Mouse (Mus musculus) activated CD4-positive, CD25-positive, alpha-beta regulatory T cell, adult 4 months (primary cell): Measurements from ENCODE around the gene Wdr62. TPM values are rescaled to one million over a fixed set of nuclear protein-coding genes. Genes with fewer than 3 reads are reported as not detected.

ENCODE experiments used
- ATAC-seq: one replicate; pipeline ENCODE4 v1.8.0; 2017
- polyA plus RNA-seq, 2 experiments: library from polyadenylated mRNA; unstranded; fragments of 100-300 nt; shearing (Covaris generic); gene quantifications; one replicate each; pipeline ENCODE4 v1.2.1; 2017

Wdr62 gene
- polyA plus RNA-seq: 1 to 10 TPM; 2.9 TPM

DNA sequence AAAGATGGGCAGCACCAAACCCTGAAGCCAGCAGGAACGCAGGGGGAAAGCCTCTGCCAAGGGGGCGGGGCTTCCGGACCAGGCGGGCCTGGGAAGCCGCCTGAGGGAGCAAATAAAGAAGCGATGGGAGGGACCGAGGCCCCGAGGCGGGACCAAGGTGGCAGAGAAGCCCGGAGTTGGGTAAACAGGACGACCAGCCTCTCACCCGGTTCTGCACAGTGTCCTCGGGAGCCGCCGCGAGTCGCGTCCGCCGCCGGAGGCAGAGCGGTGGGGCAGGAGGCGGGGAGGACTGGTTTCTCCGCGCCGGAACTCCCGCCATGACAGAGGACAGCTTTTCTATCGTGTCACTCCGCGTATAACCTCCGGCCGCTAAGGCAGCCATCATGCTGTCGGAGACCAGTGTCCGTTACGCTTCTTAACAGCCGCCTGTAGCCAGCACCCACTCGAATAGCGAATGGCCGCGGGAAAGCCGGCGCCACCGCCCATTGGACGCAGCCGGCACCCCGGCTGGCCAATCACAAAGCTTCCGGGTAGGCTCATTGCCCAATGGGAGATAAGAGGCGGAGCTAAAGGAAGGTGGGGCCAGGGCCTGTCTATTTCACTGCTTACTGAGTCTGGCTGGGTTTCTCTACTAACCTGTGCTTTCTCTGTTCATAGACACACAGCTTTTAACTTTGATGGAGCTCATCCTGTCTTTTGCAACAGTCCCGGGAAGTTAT lies at the start of gene Wdr62, which contains the start of gene Thap8:
Gene Wdr62, minus strand, starts transcription at position 469 of the 719 bp plus-strand sequence.
Gene Thap8, plus strand, starts transcription at position 144 of the 719 bp plus-strand sequence.
- peak; percentile 98 for ATAC-seq

DNA sequence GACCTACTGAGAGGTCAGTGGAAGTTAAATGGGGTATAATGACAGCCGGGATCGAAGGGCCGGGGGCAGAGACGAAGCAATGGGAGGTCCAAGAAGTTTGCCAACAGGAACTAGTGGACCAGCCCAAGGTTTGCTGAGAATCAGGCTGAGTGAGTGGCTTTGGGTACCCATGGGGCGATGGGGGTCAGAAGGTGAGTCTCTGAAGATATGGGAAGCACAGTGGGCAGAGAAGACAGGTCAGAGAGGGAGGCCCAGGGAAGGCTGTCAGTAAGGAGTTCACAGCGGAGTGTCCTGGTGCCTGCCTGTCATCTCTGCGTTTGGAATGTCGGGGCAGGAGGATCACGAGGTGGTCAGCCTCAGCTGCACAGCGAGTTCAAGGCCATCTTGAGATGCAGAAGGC lies 48.2 kb upstream of the Wdr62 start:
- ATAC-seq: no peak

- ATAC-seq: peak; percentile 24
These were observed 46.9 kb upstream of the Wdr62 start for GRCm38 (mm10) chr7:30327140-30327539.

DNA sequence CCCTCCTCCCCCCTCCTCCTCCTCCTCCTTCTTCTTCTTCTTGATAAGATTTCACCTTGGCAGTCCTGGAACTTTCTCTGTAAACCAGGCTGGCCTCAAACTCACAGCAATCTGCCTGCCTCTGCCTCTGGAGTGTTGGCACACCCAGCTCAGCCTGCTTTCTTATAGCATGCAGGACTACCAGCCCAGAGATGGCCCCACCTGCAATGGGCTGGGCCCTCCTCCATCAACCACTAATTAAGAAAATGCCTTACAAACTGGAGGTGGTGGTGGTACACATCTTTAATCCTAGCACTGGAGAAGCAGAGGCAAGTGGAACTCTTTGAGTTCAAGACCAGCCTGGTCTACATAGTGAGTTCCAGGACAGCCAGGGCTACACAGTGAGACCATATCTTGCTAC lies 46.2 kb upstream of the Wdr62 start:
- ATAC-seq: no peak

DNA sequence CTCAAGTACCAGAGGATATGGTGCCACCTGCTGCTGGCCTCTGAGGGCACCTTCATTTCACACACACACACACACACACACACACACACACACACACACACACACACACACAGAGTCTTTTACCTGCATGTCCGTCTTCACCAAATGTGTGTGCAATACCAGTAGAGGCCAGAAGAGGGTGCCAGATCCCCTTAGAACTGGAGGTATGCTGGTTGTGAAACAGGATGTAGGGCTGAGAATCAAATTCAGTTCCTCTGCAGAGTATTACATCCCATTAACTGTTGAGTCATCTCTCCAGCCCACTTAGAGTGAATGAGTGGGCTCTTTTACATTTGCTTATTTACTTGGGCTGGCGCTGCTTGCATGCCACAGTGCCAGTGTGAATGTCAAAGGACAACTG lies 45.1 kb upstream of the Wdr62 start:
- no peak for ATAC-seq

GRCm38 (mm10) chr7:30324300-30324944 lies 44.2 kb upstream of the Wdr62 start:
- ATAC-seq: no peak

- no peak for ATAC-seq
These were observed 43.6 kb upstream of the Wdr62 start, which contains the start of gene Sdhaf1 for GRCm38 (mm10) chr7:30323795-30324194. Gene Sdhaf1 (minus strand): TSS chr7:30323895.

- peak; percentile 55 for ATAC-seq
These were observed 42.6 kb upstream of the Wdr62 start for GRCm38 (mm10) chr7:30322865-30323264.

GRCm38 (mm10) chr7:30322285-30322667 lies 42.1 kb upstream of the Wdr62 start:
- peak; percentile 70 for ATAC-seq

DNA sequence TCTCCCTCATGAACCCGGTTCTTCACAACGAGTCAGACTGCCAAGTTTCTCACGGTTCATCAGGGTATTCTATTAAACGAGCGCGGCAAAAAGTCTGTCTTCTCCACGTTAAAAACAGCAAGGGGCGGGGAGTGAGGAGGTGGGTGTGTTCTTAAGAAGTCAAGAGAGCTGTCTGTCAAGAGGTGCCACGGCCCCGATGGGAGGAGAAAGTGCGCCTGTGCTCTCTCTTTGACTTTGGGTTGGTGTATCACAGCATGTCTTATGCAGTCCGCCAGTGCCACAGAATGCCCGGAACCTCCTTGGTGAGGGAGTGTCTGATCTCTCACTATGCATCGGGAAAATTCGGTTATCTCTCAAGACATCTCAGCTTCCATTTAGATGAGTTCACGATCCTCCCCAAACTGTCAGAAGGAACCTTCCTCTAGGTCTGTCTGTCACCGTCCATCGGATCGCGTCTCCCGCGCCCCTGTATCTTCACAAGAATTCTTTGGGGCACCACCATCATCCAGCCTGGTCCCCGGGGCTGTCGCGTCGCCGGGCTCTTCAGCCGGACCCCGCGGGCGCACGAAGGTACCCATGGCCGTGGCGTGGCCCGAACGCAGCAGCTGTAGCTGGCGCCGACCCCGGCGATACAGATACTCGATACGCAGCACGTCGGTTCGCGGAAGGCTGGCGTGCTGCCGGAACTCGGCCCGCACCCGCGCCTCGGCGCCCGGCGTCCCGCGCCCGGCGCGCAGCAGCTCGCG lies 41.5 kb upstream of the Wdr62 start, which contains the start of gene E130208F15Rik:
Gene E130208F15Rik, plus strand, starts transcription at position 202 of the 746 bp plus-strand sequence.
- ATAC-seq: peak; percentile 62

DNA sequence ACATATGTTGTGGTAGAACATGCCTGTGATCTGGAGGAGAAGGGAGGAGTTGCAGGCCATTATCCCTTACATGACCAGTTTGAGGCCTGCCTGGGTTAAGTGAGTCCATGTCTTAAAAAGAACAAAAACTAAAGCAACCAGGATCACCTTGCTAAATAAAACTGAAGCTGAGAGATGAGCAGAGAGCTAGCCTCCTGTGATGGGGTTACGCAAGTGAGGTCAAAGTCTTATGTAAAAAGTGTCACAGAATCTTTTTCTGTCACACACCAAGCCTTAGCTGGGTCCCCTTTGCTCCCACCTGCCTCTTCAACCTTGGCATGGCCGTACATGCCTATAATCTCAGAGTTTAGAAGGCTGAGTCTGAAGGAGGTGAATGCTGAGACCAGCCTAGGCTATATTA lies 40.7 kb upstream of the Wdr62 start:
- ATAC-seq: no peak

DNA sequence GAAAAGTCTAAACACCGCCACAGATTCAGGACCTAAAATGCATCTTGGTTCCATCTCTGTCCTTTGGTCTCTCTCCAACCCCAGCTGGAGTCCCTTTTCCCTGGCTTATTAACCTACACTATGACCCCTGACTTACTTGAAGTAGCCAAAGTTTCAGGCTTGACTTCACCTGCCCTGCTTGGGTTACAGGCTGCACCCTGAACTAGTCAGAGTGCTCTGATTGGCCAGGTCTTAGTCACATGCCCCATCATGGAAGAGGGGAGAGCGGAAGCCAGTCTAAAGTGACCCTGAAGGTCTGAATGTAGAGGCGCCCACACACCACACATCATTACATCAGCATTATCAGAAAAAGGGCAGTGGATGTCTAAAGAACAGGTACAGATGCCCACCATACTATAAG lies 37.9 kb upstream of the Wdr62 start:
- no peak for ATAC-seq

- ATAC-seq: no peak
These were observed 35.6 kb upstream of the Wdr62 start for GRCm38 (mm10) chr7:30315559-30316529.

GRCm38 (mm10) chr7:30314721-30315155 lies 34.5 kb upstream of the Wdr62 start, which contains the start of gene Syne4:
Gene Syne4 (plus strand): TSS chr7:30314807.
- no peak for ATAC-seq

DNA sequence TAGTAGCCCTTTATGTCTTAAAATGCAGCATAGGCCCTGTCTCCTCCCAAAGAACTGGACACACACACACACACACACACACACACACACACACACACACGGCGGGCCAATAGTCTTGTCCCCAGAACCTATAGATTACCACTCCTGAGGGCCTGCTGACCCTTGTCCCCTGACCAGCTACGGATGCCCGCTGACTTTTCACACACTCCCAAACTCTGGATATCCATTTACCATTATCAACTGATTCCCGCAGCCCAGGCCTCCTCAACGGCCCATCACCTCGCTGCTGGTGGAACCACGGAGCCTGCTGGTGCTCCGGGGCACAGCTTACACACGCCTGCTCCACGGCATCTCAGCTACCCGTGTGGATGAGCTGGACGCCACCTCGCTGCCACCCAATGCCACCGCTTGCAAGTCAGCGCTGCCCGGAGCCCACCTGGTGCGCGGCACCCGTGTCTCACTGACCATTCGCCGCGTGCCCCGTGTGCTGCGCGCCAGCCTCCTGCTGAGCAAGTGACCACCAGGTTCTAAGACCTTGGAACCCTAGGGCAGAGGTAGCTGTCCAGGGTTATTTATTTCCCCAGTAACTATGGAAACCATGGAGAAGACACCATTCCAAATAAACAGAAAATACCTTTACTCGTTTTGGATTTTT lies 33.6 kb upstream of the Wdr62 start:
- no peak for ATAC-seq

- ATAC-seq: no peak
These were observed 29.9 kb upstream of the Wdr62 start for GRCm38 (mm10) chr7:30310136-30310535.

DNA sequence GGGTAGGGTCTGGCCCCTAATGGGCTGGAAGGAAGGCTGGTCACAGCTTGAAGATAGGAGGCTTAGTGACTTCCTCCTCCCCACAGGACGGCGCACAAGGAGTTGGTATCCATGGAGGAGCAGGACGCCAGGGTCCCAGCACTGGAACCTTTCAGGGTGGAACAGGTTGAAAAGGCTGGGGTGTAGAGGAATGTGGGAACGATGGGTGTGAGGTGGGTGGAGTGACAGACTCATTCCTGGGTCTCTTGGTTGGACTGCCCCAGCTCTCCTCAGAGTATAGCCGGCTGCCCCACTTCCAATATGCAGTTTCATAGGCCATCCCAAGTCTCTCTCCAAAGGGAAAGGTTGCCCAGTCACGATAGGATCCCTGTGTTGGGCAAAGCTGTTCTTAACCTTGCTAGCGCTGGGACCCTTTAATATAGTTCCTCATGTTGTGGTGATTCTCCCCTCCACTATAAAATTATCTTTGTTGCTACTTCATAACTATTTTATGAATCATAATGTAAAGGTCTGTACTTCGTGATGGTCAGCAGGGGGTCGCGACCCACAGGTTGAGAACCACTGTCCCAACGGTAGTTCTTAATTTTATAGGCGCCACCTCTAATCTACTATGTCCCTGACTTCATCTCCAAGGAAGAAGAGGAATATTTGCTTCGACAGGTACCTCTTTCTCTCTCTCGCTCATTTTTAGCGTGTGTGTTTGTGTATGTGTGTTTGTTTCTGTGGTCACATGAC lies 29.3 kb upstream of the Wdr62 start:
- ATAC-seq: no peak

- ATAC-seq: peak; percentile 100
These were observed 28.1 kb upstream of the Wdr62 start, which contains the start of gene Alkbh6 for GRCm38 (mm10) chr7:30308076-30309005. Gene Alkbh6 (plus strand): TSS chr7:30308717.

GRCm38 (mm10) chr7:30306083-30306779 lies 26.0 kb upstream of the Wdr62 start:
- ATAC-seq: no peak
